Mouse (Mus musculus) liver, embryonic 14.5 days (tissue): ENCODE measurements around the gene Stx11.

Experiments used
- CTCF ChIP-seq: IDR thresholded peaks from 2 replicates; pipeline ENCODE4 v1.5.1; 2016; ENCODE audit warnings: antibody characterized with exemption, low read depth, control low read depth
- EP300 ChIP-seq: IDR thresholded peaks from 2 replicates; pipeline ENCODE4 v1.6.1; 2016; ENCODE audit warnings: antibody characterized with exemption, low read depth

- no peak for TF ChIP-seq CTCF
- no peak for TF ChIP-seq EP300
Measured at GRCm38 (mm10) chr10:12903440-12904139, 60.5 kb downstream of the Stx11 start.
